Mouse (Mus musculus) T-cell, adult 2 months (primary cell): ENCODE data around the gene Fasl.

ENCODE experiments used
- DNase-seq: peaks from one replicate; pipeline ENCODE4 v3.0.0; 2022; ENCODE audit warnings: low spot score

Fasl gene

DNA sequence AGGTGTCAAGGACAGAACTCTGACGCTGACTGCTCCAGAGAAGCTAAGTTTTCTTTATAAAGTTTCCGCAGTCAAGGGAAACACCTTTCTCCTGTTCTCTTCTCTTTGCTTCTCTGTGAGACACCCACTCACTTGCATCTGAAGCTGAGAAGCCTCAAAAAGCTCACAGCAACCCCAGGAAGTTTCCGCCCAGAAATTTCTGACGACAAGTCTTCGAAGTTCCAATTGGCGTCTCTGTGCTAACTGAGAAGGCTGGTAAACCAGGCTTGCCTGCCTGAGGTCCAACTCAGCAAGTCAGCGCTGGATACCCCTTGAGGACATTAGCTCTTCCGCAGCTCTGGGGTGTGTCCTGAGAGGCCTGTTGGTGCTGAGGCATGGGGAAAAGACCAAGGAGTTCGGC lies at the start of gene Fasl:
Gene Fasl, minus strand, starts transcription at position 157 of the 400 bp plus-strand sequence.
- DNase-seq, result peak; percentile 88

DNA sequence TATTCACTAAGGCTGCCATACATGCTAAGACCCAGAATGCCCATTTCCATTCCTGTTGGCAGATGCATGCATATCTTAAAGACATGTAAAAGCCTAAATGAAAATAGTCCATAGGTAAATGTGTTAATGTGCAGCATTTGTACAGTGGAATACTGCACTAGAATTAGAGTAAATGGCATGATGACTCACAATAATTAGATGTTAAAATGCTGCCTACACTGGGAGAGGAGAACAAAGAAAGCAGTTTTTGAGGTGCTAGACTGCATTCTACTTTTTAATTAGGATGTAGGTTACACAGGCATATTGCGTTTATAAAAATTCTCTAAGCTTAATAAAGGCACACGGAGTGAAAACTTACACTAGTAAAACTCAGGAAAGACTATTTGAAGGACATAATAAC lies 38.4 kb upstream of the Fasl start:
- no peak for DNase-seq

DNA sequence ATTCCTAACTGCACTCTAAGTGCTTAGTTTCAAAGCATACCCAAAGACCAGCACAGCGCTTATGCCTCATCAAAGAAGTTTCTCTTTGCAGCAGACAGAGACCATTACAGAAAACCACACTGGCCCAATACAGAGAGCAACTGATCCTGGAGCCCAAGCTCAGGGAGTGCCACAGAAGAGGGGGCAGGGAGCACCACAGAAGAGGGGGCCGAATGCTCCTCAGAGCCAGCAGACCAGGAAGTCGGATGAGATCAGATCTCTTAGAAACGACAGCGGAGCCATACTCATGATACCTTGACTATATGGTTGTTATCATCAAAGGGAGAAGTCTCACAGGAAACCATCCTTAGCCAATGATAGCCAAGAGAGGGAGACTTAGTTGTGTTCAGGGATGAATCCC lies 21.1 kb upstream of the Fasl start:
- peak; percentile 67 for DNase-seq

DNA sequence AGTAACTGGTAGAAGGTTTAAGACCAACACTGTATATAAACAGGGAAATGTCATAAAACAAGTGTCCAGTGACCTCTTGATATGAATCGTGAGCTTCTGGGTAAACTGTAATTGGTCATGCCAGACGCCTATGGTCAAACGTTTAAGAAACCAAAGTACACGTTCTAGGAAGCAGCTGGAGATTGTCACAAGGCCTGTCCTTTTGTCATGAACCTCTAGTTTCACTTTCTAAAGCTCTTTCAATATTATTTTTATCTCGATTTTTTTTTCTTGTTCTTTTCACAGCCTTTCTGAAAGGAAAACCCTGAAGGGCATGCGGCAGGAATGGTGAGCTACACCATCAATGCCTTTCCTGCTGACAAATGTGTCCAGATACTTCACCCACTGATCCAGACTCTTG lies 20.7 kb upstream of the Fasl start:
- DNase-seq, result no peak

DNA sequence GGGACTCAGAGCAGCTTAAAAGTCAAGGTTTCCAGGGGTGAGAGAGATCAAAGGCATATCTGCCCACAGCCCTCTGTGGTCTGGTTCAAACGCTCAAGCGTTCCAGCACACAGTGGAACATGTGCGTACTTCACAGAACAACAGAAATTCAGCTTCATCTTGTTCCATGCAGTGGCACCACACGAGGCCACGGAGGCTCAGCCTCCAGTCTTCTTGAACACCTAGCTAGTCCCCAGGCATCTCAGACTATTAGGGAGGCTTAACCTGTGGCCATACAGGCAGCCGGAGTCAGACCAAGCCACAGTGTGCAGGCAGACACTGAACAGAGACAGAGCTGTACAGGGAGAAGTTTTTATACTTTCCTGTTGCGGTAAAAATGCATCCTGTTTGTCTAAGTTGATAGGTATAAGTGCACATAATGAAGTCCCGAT lies 16.3 kb upstream of the Fasl start:
- peak; percentile 78 for DNase-seq

DNA sequence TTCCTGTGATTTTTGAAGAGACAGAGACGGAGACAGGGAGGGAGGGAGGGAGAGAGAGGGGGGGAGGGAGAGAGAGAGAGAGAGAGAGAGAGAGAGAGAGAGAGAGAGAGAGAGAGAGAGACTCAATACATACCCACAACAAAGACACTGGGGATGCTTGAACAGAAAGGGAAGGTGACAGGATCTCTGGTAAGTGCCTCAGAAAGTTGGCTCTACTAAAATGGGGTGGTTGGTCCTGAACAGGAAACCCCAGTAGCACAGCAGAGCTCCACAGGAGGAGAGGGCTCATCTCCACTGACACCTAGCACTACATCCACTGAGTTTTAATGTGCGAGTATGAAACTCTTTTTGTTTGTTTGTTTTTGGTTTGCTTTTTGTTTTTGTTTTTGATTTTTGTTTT lies 13.0 kb upstream of the Fasl start:
- DNase-seq, result peak; percentile 49

DNA sequence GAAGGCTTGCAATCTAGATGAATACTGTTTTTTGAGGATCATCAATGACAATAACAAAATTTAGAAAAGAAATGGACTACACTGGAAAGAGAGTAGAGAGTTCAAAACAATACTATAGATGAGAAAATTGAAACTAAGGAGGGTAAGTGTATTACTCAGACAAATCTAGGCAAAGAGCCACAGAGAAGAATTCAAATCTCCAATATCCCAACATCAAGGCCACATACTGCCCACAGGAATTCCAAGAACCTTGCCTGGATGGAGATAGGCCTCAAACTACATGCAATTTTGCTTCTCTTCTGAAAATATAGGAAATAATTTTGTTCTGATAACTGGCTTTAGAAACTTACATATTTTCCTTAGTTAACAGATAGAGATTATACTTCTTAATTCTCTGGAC lies 12.0 kb upstream of the Fasl start:
- no peak for DNase-seq

DNA sequence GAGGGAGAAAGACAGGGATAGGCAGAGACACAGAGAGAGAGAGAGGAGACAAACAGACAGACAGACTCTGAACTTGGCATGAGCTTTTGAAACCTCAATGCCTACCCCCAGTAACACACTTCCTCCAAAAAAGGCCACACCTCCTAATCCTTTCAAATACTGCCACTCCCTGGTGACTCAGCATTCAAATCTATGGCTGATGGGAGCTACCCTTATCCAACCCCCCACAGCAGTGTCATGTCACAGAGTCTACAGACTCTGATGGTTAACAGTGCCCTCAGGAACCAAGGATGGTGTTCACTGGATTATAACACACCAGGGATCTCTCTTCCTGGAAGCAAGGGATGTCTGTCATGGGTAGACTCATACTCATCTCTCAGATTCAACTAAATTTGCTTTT lies 11.5 kb upstream of the Fasl start:
- DNase-seq, result no peak

DNA sequence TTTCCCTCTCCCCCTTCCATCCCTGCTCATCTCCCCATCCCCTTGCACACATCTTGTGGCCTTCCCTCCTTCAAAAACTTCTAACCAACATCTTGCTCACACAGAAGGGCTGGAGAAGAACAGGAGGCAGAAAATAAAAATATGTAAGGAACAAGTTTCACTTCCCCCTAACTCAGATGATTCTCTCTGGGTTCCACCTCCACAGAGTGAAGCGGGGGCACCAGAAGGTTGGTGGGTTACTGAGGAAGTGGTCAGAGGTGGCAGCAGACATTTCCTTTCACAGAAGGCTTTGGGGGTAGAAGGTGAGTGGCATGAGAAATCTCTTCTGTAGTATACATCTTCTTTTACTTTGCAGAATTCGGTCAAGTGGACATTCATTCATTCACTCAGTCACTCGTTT lies 10.6 kb upstream of the Fasl start:
- DNase-seq, result peak; percentile 51

DNA sequence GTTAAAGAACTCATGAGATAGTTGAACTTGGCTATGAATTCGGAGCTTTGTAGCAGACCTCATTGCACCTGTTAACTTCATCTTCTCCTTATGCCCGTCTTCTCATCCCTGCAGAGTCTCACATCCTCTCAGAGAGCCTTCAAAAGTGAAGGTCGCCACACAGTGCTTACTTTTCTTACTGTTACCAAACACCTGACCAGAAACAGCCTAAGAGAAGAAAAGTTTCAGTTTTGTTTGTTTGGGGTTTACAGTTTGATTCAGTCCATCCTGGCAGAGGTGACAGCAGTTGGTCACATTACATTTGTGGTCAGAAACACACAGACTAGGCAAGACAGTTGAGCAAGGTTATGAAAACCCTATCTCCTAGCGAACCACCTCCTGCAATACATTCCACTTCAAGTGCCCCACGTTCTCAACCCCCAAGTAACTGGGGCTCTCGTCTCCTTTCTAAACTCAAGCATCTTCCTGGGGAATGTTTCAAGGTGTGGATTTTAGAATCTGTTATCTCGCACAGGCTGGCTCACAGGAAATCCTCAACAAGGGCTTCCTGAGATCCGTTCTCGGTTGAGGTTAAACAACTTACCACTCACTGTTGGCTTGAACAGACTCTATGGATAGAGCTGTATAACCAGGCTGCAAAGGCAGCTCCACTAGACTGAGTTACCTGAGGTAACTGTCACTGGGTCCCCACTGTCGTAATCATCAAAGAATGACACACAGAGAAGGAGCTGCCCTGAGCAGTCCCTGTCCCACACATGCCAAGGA lies 6.3 kb upstream of the Fasl start:
- DNase-seq, result peak; percentile 49

DNA sequence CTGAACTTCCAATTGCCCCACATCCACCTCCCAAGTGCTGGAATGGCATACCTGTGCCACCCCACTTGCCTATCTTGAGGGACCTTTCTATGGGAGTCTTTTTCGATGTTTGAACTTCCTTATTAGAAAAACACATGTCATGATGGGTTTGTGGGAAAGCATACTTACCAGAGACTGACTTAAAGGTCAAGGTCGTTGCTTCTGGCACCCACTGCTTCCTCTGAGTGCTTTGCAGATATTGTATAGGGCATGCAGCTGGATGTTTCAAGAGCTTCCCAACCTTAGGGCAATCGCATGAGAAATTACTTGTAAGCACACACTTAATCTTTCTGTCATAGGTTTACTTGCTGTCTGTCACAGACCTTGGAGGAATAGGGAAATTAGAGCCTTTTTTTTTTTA lies 5.0 kb upstream of the Fasl start:
- no peak for DNase-seq

DNA sequence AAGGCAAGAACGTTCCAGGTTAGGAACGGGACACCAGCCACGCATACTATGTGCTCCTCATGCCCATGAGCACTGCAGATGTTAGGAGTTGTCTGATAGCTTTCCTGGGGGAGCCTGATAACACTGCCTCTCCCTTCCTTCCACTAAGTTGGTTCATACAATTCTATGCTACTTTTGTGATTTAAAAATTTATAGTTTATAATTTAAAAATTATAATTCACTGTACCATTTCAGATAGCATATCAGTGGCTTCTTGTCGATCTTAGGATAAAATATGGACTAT lies 4.3 kb upstream of the Fasl start:
- no peak for DNase-seq

DNA sequence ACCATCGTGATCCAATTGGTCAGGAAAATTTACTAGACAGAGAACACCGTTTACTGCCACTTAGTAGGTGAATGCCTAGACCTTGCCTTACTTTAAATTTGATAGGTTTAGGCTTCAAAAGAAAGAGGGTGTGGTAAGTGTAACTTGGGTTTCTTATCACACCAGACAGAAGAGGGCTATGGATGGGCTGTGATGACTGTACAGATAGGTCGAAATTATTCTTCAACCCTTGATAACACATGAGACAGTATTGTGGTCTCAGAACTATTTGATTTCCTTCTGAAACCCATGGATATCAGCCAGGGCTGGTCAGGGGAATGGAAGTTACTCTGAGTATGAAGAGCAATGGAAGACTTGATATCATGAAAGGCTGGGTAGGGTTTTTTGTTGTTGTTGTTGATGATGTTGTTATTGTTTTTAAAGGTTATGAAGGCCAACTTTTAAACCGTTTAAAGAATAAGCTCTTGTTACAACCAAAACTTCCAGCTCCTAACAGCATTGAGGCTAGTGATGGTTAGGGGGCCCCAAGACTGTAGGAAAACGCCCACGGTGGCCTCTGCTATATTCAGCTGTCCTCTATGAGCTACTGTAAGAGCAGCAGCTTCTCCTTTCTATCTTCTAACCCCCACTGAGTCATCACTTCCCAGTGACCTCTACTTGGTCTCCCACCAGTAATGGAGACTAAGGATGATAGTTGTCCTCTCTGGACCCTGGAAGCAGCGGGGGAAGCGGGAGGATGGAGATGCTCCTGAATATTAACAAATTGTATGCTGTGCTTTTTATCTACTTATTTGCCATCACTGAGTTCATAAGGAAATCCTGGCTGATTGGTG lies 3.8 kb upstream of the Fasl start:
- no peak for DNase-seq

DNA sequence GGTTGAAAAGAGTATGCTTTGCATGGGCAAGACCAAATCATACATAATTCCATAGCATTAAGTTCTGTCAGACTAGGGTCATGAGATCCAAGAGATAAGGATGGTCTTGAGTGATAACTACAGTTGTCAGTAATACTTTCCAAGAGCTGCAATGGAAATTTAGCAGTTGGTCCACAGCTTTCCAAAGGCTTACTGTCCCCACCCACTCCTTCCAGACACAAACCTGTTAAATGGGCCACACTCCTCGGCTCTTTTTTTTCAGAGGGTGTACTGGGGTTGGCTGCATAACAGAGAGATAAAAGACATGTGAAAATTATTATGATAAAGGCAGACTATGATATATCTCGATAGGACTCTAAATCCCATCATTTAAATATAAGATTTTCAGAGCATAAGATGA lies 5.6 kb downstream of the Fasl start:
- no peak for DNase-seq

DNA sequence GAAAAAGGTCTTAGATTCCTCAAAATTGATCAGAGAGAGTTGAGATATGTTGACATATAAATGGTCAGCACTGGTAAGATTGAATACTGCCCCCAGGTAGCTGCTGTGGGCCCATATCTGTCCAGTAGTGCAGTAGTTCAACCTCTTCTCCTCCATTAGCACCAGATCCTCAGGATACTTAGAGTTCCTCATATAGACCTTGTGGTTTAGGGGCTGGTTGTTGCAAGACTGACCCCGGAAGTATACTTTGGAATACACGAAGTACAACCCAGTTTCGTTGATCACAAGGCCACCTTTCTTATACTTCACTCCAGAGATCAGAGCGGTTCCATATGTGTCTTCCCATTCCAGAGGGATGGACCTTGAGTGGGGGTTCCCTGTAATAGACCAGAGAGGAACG lies 6.7 kb downstream of the Fasl start:
- no peak for DNase-seq

DNA sequence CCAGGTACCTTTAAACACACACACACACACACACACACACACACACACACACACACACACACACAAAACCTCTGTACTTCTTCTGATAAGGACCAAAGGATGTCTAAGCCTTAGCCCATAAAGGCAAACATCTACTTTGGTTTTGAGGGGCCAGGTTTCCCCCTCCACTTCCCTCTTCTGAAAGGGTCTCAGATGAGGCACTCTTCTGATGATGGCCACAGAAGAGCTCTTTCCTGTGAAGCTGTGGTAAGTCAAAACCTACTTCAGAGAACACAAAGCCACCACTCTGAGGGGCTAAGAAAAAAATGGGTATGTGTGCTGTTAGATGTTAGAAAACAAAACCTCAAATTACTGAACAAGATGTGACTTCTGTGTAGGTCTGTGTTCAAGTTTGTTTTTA lies 9.2 kb downstream of the Fasl start:
- peak; percentile 83 for DNase-seq

DNA sequence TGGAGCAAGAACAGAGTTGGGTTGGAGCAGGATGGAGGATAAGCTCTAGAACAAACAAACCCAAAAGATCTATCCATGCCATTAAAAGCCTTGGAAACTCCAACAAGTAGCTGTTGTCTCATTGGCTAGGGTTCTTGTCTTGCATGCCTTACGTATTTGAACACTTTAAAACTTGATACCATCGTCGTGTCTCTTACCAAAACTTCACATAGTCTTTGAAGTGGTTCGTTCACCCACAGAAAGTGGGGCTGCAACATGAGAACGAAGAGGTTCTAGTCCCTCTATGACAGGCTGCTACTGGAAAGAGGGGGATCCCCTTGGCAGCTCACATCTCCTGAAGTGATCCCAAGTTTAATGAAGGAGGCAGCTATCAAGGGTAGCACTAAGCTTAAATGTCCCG lies 13.1 kb downstream of the Fasl start:
- DNase-seq, result peak; percentile 59

DNA sequence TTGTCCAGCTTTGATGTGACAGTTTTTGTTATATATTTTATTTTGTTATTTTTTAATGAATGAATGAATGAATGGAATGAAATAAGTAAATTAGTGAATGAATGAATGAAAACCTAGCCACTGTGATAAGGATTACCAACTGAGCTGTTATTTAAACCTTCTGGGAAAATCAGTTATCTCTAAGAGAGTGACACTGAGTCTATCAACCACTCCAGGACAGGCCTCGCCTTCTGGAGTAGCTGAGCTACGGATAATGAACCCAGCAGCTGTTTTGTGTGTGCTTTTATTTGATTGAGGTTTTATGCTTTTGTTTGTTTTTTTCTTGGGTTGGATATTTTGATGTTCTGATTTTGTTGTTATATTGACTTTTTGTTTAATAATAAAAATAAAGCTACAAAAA lies 17.0 kb downstream of the Fasl start:
- no peak for DNase-seq

DNA sequence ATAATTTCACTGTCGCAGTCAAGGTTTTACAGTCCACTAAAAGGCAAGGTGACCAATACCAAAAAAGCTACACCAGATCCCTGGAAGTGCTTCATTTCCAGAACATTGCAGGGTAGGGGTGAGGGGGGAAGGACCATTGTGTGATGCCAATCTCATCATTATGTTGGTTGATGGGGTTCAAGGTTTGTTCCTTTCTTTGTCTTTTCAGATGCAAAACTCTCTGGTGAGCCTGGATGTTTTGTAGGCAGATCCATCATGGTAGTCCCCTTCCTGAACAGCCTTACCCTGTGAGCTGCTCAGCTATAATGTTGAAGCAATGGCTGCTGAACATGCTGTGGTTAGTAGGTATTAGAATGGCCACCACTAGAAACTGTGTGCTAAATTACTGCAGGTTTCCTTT lies 19.0 kb downstream of the Fasl start:
- DNase-seq, result no peak

DNA sequence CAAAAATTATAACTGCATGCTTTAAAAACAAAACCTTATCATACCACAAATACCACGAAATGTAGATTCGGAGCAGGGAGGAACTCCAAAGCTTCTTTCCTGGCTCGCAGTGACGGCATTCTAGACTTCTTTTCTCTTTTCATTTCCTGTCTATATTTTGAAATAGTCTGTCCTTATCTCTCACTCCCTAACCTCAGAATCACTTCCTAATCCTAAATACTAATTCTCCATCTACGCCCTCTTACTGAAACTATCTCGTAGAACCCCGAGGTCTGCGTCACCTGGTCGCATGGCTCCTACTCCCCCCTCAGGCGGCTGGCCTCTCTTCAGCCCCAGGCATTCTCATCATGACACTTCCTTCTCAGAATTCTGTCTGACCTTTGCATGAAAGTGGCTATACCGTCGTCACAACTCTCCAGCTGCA lies 21.2 kb downstream of the Fasl start:
- peak; percentile 79 for DNase-seq

DNA sequence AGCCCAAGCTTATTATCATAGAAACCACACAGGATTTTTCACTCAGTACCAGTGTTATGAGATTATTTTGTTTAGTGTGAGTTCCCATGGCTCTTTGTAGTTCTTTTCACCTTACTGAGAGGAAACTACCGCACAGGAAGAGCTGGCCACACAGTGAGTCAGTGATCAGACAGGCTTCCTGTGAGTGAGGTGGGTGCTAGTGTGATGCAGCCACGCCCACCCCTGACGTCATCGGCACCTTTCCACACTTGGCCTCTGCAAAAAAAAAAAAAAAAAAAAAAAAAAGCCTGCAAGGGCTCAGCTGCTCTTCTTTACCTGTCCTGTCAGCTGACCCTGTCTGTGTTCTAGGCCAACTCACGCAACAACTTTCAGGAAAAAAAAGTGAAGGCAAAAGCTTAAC lies 21.6 kb downstream of the Fasl start:
- DNase-seq, result peak; percentile 96

DNA sequence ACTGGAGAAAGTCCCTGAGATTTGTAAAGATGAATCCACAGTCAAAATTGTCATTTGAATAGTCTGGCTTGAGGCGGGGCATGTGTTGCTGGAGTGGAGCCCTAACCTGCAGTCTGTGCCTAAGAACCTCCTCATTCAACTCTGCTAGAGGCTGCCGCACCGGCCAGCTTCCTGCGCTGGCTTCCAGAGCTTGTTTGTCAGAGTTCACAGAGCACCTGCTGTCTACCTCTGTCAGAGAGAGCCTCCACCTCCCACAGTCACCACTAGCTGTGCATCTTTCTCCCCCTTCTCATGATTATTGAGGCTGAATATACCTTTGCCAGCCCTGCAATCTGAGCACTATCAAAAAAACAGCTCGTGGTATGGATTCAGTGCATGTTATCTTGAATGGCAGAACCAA lies 22.4 kb downstream of the Fasl start:
- DNase-seq, result peak; percentile 95

DNA sequence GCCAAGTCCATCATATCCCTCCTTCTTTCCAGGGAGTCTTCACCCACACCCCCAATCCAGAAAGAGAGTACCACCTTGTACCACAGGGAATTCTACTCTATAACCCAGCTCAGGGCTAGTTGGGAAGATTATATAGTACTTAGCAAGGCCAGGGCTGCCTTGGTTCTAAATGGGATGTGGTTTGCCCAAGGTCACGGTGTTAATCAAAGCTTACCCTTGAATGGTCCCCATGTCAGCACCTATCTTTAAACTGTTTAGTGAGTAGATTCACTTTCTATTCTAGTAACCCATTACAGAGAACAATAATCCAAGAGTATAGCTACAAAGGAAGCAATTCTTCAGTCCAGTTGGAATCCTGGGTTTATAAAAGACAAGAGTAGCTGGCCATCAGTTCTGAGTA lies 23.3 kb downstream of the Fasl start:
- DNase-seq, result no peak

DNA sequence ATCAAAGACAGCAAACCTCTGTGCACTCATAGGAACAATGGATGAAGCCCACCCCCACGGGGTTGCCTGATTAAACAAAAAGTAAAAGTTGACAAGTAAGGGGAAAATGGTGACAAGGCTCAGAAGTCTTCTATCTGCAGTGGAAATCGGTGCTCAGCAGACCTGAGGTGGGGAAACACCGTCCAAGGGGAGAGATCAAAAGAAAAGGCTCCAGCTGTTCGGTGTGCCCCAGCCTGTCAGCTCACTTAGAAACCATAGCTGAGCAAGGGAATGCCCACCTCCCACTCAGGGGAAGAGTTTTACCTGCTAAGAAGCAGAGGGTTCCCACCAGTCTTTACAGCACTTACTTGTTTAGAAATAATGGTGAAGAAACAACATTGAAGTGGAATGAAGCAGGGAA lies 26.7 kb downstream of the Fasl start:
- peak; percentile 55 for DNase-seq
